Mouse (Mus musculus) midbrain, embryonic 10.5 days (tissue): ENCODE results near the gene Arap1. TPM values are rescaled to one million over a fixed set of nuclear protein-coding genes. Genes with fewer than 3 reads are reported as not detected.
A peak's percentile ranks its signal among the peaks of the same experiment; 100 is the strongest.

ENCODE experiments used
- DNase-seq: peaks from one replicate; pipeline ENCODE4 v3.0.0-alpha.2; 2017; ENCODE audit warnings: low spot score
- H3K27ac ChIP-seq: fragments of 300-500 bp; sonication (generic); replicated peaks from 2 replicates; pipeline ENCODE4 v1.5.1; 2016; ENCODE audit warnings: mild to moderate bottlenecking
- H3K27me3 ChIP-seq: fragments of 300-500 bp; sonication (generic); 2 replicates; pipeline ENCODE4 v1.6.1; 2016; ENCODE audit warnings: low read depth, mild to moderate bottlenecking; ENCODE audit not compliant: poor library complexity, severe bottlenecking
- H3K36me3 ChIP-seq: fragments of 300-500 bp; sonication (generic); 2 replicates; pipeline ENCODE4 v1.6.1; 2016; ENCODE audit warnings: mild to moderate bottlenecking, moderate library complexity
- H3K4me1 ChIP-seq: fragments of 300-500 bp; sonication (generic); 2 replicates; pipeline ENCODE4 v1.6.1; 2016
- H3K4me3 ChIP-seq: fragments of 300-500 bp; sonication (generic); 2 replicates; pipeline ENCODE4 v1.5.1; 2016; ENCODE audit warnings: mild to moderate bottlenecking, moderate library complexity
- H3K9me3 ChIP-seq: fragments of 300-500 bp; sonication (generic); replicated peaks from 2 replicates; pipeline ENCODE4 v1.6.1; 2016; ENCODE audit warnings: mild to moderate bottlenecking
- WGBS: fragments of 180-500 bp; shearing (Covaris S2); methylation state at CpG from one replicate; pipeline ENCODE4 v1.1.7; 2016; 5-methylcytosine and 5-hydroxymethylcytosine counted together
- polyA plus RNA-seq: library from polyadenylated mRNA; unstranded; fragments of >200 nt; fragmentation: Nextera tagmentation; extraction: Ambion mirVana; gene quantifications from 2 replicates; pipeline ENCODE4 v1.2.1, GENCODE M21; 2016

The Arap1 gene
- polyA plus RNA-seq, 1 experiment from 2014 or later, result 13.6 TPM

- Histone ChIP-seq H3K36me3 (no peaks in the 10 kb centered on the region), H3K4me3 (peak overlapping the region; percentile 23), H3K4me1 (peaks cover 58% of the 10 kb centered on the region), H3K9me3 (no peaks in the 10 kb centered on the region), H3K27ac (no peak overlapping the region), H3K27me3 (peaks cover 77% of the 10 kb centered on the region)
- peak; percentile 42 for DNase-seq
- 5% methylated on average over 27 of the region's 27 CpGs for WGBS
Measured at GRCm38 (mm10) chr7:101419013-101419770, 71.3 kb downstream of the Arap1 start.

GRCm38 (mm10) chr7:101421529-101421928 is 73.7 kb downstream of the Arap1 start, which contains the start of gene Pde2a:
TSS of gene Pde2a (plus strand) at chr7:101421691.
- Histone ChIP-seq H3K4me3 (peak within 1 kb of the TSS; percentile 33), H3K4me1 (peaks cover 40% of the 10 kb centered on the region), H3K9me3 (no peaks in the 10 kb centered on the region), H3K36me3 (no peaks in the 10 kb centered on the region), H3K27ac (0 out of 2 replicates have a peak within 1 kb of the TSS, but pooled peaks have one; percentile 14), H3K27me3 (peaks cover 62% of the 10 kb centered on the region)
- peak; percentile 23 for DNase-seq
- WGBS, result 22% methylated on average over 6 of the region's 6 CpGs

GRCm38 (mm10) chr7:101422069-101422468 is 74.2 kb downstream of the Arap1 start:
- H3K27ac ChIP-seq, result 0 out of 2 replicates have a peak overlapping the region, but pooled peaks have one; percentile 14
- WGBS, result 27% methylated on average over 3 of the region's 3 CpGs
- no peaks in the 10 kb centered on the region for H3K9me3 ChIP-seq
- peak overlapping the region; percentile 33 for H3K4me3 ChIP-seq
- no peak for DNase-seq
- no peaks in the 10 kb centered on the region for H3K36me3 ChIP-seq
- H3K4me1 ChIP-seq, result peaks cover 45% of the 10 kb centered on the region
- peaks cover 57% of the 10 kb centered on the region for H3K27me3 ChIP-seq

- WGBS, result 84% methylated on average over 8 of the region's 8 CpGs
Measured at GRCm38 (mm10) chr7:101422646-101423045, 74.8 kb downstream of the Arap1 start.

GRCm38 (mm10) chr7:101423970-101424369 is 76.1 kb downstream of the Arap1 start:
- 82% methylated on average over 6 of the region's 6 CpGs for WGBS
- no peak for DNase-seq
- no peak overlapping the region for H3K4me3 ChIP-seq

More at GRCm38 (mm10) chr7:101422646-101423045, 74.8 kb downstream of the Arap1 start:
- H3K4me3 ChIP-seq, result no peak overlapping the region
- peaks cover 51% of the 10 kb centered on the region for H3K27me3 ChIP-seq
- no peak for DNase-seq
- no peak overlapping the region for H3K27ac ChIP-seq
- peaks cover 51% of the 10 kb centered on the region for H3K4me1 ChIP-seq
- H3K9me3 ChIP-seq, result no peaks in the 10 kb centered on the region
- no peaks in the 10 kb centered on the region for H3K36me3 ChIP-seq

GRCm38 (mm10) chr7:101426692-101427091 is 78.8 kb downstream of the Arap1 start:
- Histone ChIP-seq H3K36me3 (no peaks in the 10 kb centered on the region), H3K27ac (peak overlapping the region; percentile 49; the same call in 1 of the 2 replicates), H3K9me3 (no peaks in the 10 kb centered on the region), H3K27me3 (peaks cover 11% of the 10 kb centered on the region), H3K4me3 (no peak overlapping the region), H3K4me1 (peaks cover 22% of the 10 kb centered on the region)
- 70% methylated on average over 8 of the region's 8 CpGs for WGBS
- DNase-seq, result no peak

More at GRCm38 (mm10) chr7:101423970-101424369, 76.1 kb downstream of the Arap1 start:
- Histone ChIP-seq H3K27ac (no peak overlapping the region), H3K4me1 (peaks cover 46% of the 10 kb centered on the region), H3K27me3 (peaks cover 38% of the 10 kb centered on the region), H3K36me3 (no peaks in the 10 kb centered on the region), H3K9me3 (no peaks in the 10 kb centered on the region)

- Histone ChIP-seq H3K9me3 (no peaks in the 10 kb centered on the region), H3K27me3 (peaks cover under 1% of the 10 kb centered on the region; the same call in 1 of the 2 replicates), H3K36me3 (no peaks in the 10 kb centered on the region), H3K27ac (no peak overlapping the region), H3K4me3 (no peak overlapping the region), H3K4me1 (peaks cover 18% of the 10 kb centered on the region)
- DNase-seq, result peak; percentile 48
- 9% methylated on average over 2 of the region's 2 CpGs for WGBS
Measured at GRCm38 (mm10) chr7:101427736-101428135, 79.9 kb downstream of the Arap1 start.

- H3K36me3 ChIP-seq, result no peaks in the 10 kb centered on the region
Measured at GRCm38 (mm10) chr7:101435038-101435437, 87.2 kb downstream of the Arap1 start.

GRCm38 (mm10) chr7:101437876-101438275 is 90.0 kb downstream of the Arap1 start:
- 26% methylated on average over 1 of the region's 1 CpGs for WGBS
- Histone ChIP-seq H3K4me1 (0 out of 2 replicates have a peak, but pooled peaks cover 12% of the 10 kb centered on the region), H3K27ac (no peak overlapping the region), H3K9me3 (no peaks in the 10 kb centered on the region), H3K27me3 (no peaks in the 10 kb centered on the region), H3K4me3 (no peak overlapping the region), H3K36me3 (no peaks in the 10 kb centered on the region)
- DNase-seq, result no peak

More at GRCm38 (mm10) chr7:101435038-101435437, 87.2 kb downstream of the Arap1 start:
- Histone ChIP-seq H3K4me3 (no peak overlapping the region), H3K27me3 (no peaks in the 10 kb centered on the region), H3K4me1 (peaks cover 7% of the 10 kb centered on the region; the same call in 1 of the 2 replicates), H3K9me3 (no peaks in the 10 kb centered on the region), H3K27ac (no peak overlapping the region)
- 67% methylated on average over 6 of the region's 6 CpGs for WGBS
- DNase-seq, result no peak

- Histone ChIP-seq H3K36me3 (no peaks in the 10 kb centered on the region), H3K4me3 (no peak overlapping the region), H3K27ac (no peak overlapping the region), H3K4me1 (0 out of 2 replicates have a peak, but pooled peaks cover 12% of the 10 kb centered on the region), H3K27me3 (no peaks in the 10 kb centered on the region), H3K9me3 (no peaks in the 10 kb centered on the region)
- no peak for DNase-seq
- 65% methylated on average over 10 of the region's 10 CpGs for WGBS
Measured at GRCm38 (mm10) chr7:101443093-101443492, 95.2 kb downstream of the Arap1 start.

GRCm38 (mm10) chr7:101444211-101444610 is 96.3 kb downstream of the Arap1 start:
- no peak overlapping the region for H3K27ac ChIP-seq
- H3K4me3 ChIP-seq, result no peak overlapping the region
- no peak for DNase-seq
- no peaks in the 10 kb centered on the region for H3K36me3 ChIP-seq
- H3K4me1 ChIP-seq, result 0 out of 2 replicates have a peak, but pooled peaks cover 5% of the 10 kb centered on the region
- WGBS, result 82% methylated on average over 4 of the region's 4 CpGs
- no peaks in the 10 kb centered on the region for H3K9me3 ChIP-seq
- no peaks in the 10 kb centered on the region for H3K27me3 ChIP-seq

- DNase-seq, result no peak
- Histone ChIP-seq H3K36me3 (no peaks in the 10 kb centered on the region), H3K4me1 (peaks cover 22% of the 10 kb centered on the region), H3K27ac (no peak overlapping the region), H3K4me3 (no peak overlapping the region), H3K27me3 (peaks cover 38% of the 10 kb centered on the region), H3K9me3 (no peaks in the 10 kb centered on the region)
- 53% methylated on average over 3 of the region's 3 CpGs for WGBS
Measured at GRCm38 (mm10) chr7:101449855-101450254, 102.0 kb downstream of the Arap1 start.
